Mouse (Mus musculus) lung, postnatal 25 days (tissue): Measurements from ENCODE around the gene Phip.

Source experiments
- DNase-seq: peaks from one replicate; pipeline ENCODE4 v3.0.0; 2022; ENCODE audit warnings: low spot score

Phip gene

GRCm38 (mm10) chr9:82975342-82976215, at the start of gene Phip:
TSS of gene Phip (minus strand) at chr9:82975516.
- peak; percentile 90 for DNase-seq

- peak; percentile 41 for DNase-seq
Observed at GRCm38 (mm10) chr9:83023724-83024123, 48.4 kb upstream of the Phip start.

- DNase-seq = no peak
Observed at GRCm38 (mm10) chr9:83014516-83014915, 39.2 kb upstream of the Phip start.

- DNase-seq = no peak
Observed at GRCm38 (mm10) chr9:83008306-83008705, 33.0 kb upstream of the Phip start.

GRCm38 (mm10) chr9:83001342-83001741, 26.0 kb upstream of the Phip start:
- DNase-seq = no peak

GRCm38 (mm10) chr9:82997765-82998500, 22.6 kb upstream of the Phip start:
- DNase-seq = no peak

- DNase-seq = no peak
Observed at GRCm38 (mm10) chr9:82976936-82977335, 1.6 kb upstream of the Phip start.

GRCm38 (mm10) chr9:82976219-82976618, 903 bp upstream of the Phip start:
- DNase-seq = no peak

GRCm38 (mm10) chr9:82974962-82975341, 364 bp downstream of the Phip start:
- no peak for DNase-seq

GRCm38 (mm10) chr9:82974187-82974861, 992 bp downstream of the Phip start:
- DNase-seq = peak; percentile 89

- DNase-seq = no peak
Observed at GRCm38 (mm10) chr9:82973321-82973892, 1.9 kb downstream of the Phip start.

- no peak for DNase-seq
Observed at GRCm38 (mm10) chr9:82971433-82971832, 3.9 kb downstream of the Phip start.

GRCm38 (mm10) chr9:82967076-82967621, 8.2 kb downstream of the Phip start:
- no peak for DNase-seq

- no peak for DNase-seq
Observed at GRCm38 (mm10) chr9:82963981-82964380, 11.3 kb downstream of the Phip start.

- no peak for DNase-seq
Observed at GRCm38 (mm10) chr9:82961352-82961751, 14.0 kb downstream of the Phip start.

- no peak for DNase-seq
Observed at GRCm38 (mm10) chr9:82955267-82955666, 20.0 kb downstream of the Phip start.

- no peak for DNase-seq
Observed at GRCm38 (mm10) chr9:82952330-82952729, 23.0 kb downstream of the Phip start.

- DNase-seq = no peak
Observed at GRCm38 (mm10) chr9:82951435-82952004, 23.8 kb downstream of the Phip start.

- DNase-seq = no peak
Observed at GRCm38 (mm10) chr9:82907246-82907645, 68.1 kb downstream of the Phip start.

GRCm38 (mm10) chr9:82888645-82889044, 86.7 kb downstream of the Phip start:
- no peak for DNase-seq

- no peak for DNase-seq
Observed at GRCm38 (mm10) chr9:82884177-82884576, 91.1 kb downstream of the Phip start.

GRCm38 (mm10) chr9:82877078-82877477, 98.2 kb downstream of the Phip start:
- no peak for DNase-seq
